Mouse (Mus musculus): Measurements from ENCODE around the gene Anks1b. TPM values are rescaled to one million over a fixed set of nuclear protein-coding genes. Genes with fewer than 3 reads are reported as not detected.
A peak's percentile ranks its signal among the peaks of the same experiment; 100 is the strongest.

Gene Anks1b
- polyA plus RNA-seq, 1 experiment from 2014 or later: 1.9 TPM

- Histone ChIP-seq H3K27me3 (replicated peaks; ENCODE audit: control insufficient read depth, insufficient read depth, low read length) (no peaks in the 10 kb centered on the region), H3K4me1 (replicated peaks; ENCODE audit: control insufficient read depth, insufficient read depth, low read length) (no peaks in the 10 kb centered on the region), H3K27ac (ENCODE audit: low read depth, low read length) (no peak overlapping the region), H3K36me3 (ENCODE audit: control insufficient read depth, insufficient read depth) (no peaks in the 10 kb centered on the region), H3K4me2 (replicated peaks; ENCODE audit: low read depth) (no peak overlapping the region), H3K9ac (ENCODE audit: low read depth, low read length) (no peak overlapping the region), H3K9me3 (ENCODE audit: control insufficient read depth) (no peaks in the 10 kb centered on the region), H3K4me3 (ENCODE audit: low read depth, low read length) (no peak overlapping the region)
- 48% methylated on average over 1 of the region's 1 CpGs for WGBS
- ATAC-seq: peak; percentile 51; the same call in 1 of the 2 replicates
- TF ChIP-seq CTCF (IDR thresholded peaks at IDR 0.05; ENCODE audit: low read depth): no peak
Measured at GRCm38 (mm10) chr10:90357169-90357907, 484.0 kb downstream of the Anks1b start.

GRCm38 (mm10) chr10:90369015-90369414, 495.7 kb downstream of the Anks1b start:
- Histone ChIP-seq H3K9me3 (ENCODE audit: control insufficient read depth) (no peaks in the 10 kb centered on the region), H3K4me3 (ENCODE audit: low read depth, low read length) (no peak overlapping the region), H3K4me1 (replicated peaks; ENCODE audit: control insufficient read depth, insufficient read depth, low read length) (no peaks in the 10 kb centered on the region), H3K4me2 (replicated peaks; ENCODE audit: low read depth) (no peak overlapping the region), H3K27me3 (replicated peaks; ENCODE audit: control insufficient read depth, insufficient read depth, low read length) (no peaks in the 10 kb centered on the region), H3K9ac (ENCODE audit: low read depth, low read length) (no peak overlapping the region), H3K27ac (ENCODE audit: low read depth, low read length) (no peak overlapping the region), H3K36me3 (ENCODE audit: control insufficient read depth, insufficient read depth) (no peaks in the 10 kb centered on the region)
- no peak for ATAC-seq
- no peak for TF ChIP-seq CTCF (IDR thresholded peaks at IDR 0.05; ENCODE audit: low read depth)
- 80% methylated on average over 7 of the region's 7 CpGs for WGBS

GRCm38 (mm10) chr10:90370751-90371150, 497.4 kb downstream of the Anks1b start:
- Histone ChIP-seq H3K27me3 (replicated peaks; ENCODE audit: control insufficient read depth, insufficient read depth, low read length) (no peaks in the 10 kb centered on the region), H3K4me3 (ENCODE audit: low read depth, low read length) (no peak overlapping the region), H3K27ac (ENCODE audit: low read depth, low read length) (no peak overlapping the region), H3K9ac (ENCODE audit: low read depth, low read length) (no peak overlapping the region), H3K9me3 (ENCODE audit: control insufficient read depth) (no peaks in the 10 kb centered on the region), H3K4me2 (replicated peaks; ENCODE audit: low read depth) (no peak overlapping the region), H3K36me3 (ENCODE audit: control insufficient read depth, insufficient read depth) (no peaks in the 10 kb centered on the region), H3K4me1 (replicated peaks; ENCODE audit: control insufficient read depth, insufficient read depth, low read length) (no peaks in the 10 kb centered on the region)
- 77% methylated on average over 3 of the region's 3 CpGs for WGBS
- ATAC-seq: no peak
- no peak for TF ChIP-seq CTCF (IDR thresholded peaks at IDR 0.05; ENCODE audit: low read depth)

- H3K4me3 ChIP-seq (ENCODE audit: low read depth, low read length): no peak overlapping the region
- H3K4me2 ChIP-seq (replicated peaks; ENCODE audit: low read depth): no peak overlapping the region
- WGBS: 24% methylated on average over 4 of the region's 4 CpGs
- no peaks in the 10 kb centered on the region for H3K27me3 ChIP-seq (replicated peaks; ENCODE audit: control insufficient read depth, insufficient read depth, low read length)
- peak; percentile 77 for TF ChIP-seq CTCF (IDR thresholded peaks at IDR 0.05; ENCODE audit: low read depth)
- no peak overlapping the region for H3K27ac ChIP-seq (ENCODE audit: low read depth, low read length)
- H3K4me1 ChIP-seq (replicated peaks; ENCODE audit: control insufficient read depth, insufficient read depth, low read length): no peaks in the 10 kb centered on the region
- no peak overlapping the region for H3K9ac ChIP-seq (ENCODE audit: low read depth, low read length)
- H3K36me3 ChIP-seq (ENCODE audit: control insufficient read depth, insufficient read depth): no peaks in the 10 kb centered on the region
- no peak for ATAC-seq
- H3K9me3 ChIP-seq (ENCODE audit: control insufficient read depth): no peaks in the 10 kb centered on the region
Measured at GRCm38 (mm10) chr10:90373469-90373868, 500.2 kb downstream of the Anks1b start.

- ATAC-seq: no peak
- no peaks in the 10 kb centered on the region for H3K27me3 ChIP-seq (replicated peaks; ENCODE audit: control insufficient read depth, insufficient read depth, low read length)
- H3K4me1 ChIP-seq (replicated peaks; ENCODE audit: control insufficient read depth, insufficient read depth, low read length): no peaks in the 10 kb centered on the region
- no peaks in the 10 kb centered on the region for H3K9me3 ChIP-seq (ENCODE audit: control insufficient read depth)
- H3K27ac ChIP-seq (ENCODE audit: low read depth, low read length): no peak overlapping the region
- no peaks in the 10 kb centered on the region for H3K36me3 ChIP-seq (ENCODE audit: control insufficient read depth, insufficient read depth)
- WGBS: 55% methylated on average over 1 of the region's 1 CpGs
- H3K4me3 ChIP-seq (ENCODE audit: low read depth, low read length): no peak overlapping the region
- no peak overlapping the region for H3K4me2 ChIP-seq (replicated peaks; ENCODE audit: low read depth)
- no peak overlapping the region for H3K9ac ChIP-seq (ENCODE audit: low read depth, low read length)
- no peak for TF ChIP-seq CTCF (IDR thresholded peaks at IDR 0.05; ENCODE audit: low read depth)
Measured at GRCm38 (mm10) chr10:90376605-90377004, 503.3 kb downstream of the Anks1b start.

GRCm38 (mm10) chr10:90380062-90380461, 506.8 kb downstream of the Anks1b start:
- H3K4me3 ChIP-seq (ENCODE audit: low read depth, low read length): no peak overlapping the region
- H3K9ac ChIP-seq (ENCODE audit: low read depth, low read length): no peak overlapping the region
- H3K27ac ChIP-seq (ENCODE audit: low read depth, low read length): no peak overlapping the region
- no peak for TF ChIP-seq CTCF (IDR thresholded peaks at IDR 0.05; ENCODE audit: low read depth)
- H3K4me2 ChIP-seq (replicated peaks; ENCODE audit: low read depth): no peak overlapping the region
- no peaks in the 10 kb centered on the region for H3K36me3 ChIP-seq (ENCODE audit: control insufficient read depth, insufficient read depth)
- H3K4me1 ChIP-seq (replicated peaks; ENCODE audit: control insufficient read depth, insufficient read depth, low read length): no peaks in the 10 kb centered on the region
- no peak for ATAC-seq
- WGBS: 63% methylated on average over 1 of the region's 1 CpGs
- H3K9me3 ChIP-seq (ENCODE audit: control insufficient read depth): no peaks in the 10 kb centered on the region
- no peaks in the 10 kb centered on the region for H3K27me3 ChIP-seq (replicated peaks; ENCODE audit: control insufficient read depth, insufficient read depth, low read length)

Measured in intestine, postnatal 0 days (tissue).